Mouse (Mus musculus): ENCODE measurements around the gene Gins2.

Gins2 gene

DNA sequence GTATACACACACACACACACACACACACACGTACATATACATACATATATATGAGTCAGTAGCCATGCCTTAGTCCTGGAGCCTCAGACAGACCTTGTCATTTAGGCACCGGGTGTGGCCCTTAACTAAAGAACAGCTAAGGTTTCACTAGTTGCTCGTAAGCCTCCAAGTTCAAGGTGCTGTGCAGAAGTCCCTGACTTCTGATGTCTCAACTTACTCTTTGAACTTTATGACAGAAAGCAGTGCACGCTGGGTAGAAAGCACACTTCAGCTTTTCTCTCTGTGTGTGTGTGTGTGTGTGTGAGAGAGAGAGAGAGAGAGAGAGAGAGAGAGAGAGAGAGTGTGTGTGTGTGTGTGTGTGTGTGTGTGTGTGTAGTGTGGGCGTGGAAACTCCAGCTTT lies 44.9 kb downstream of the Gins2 start:
- DNase-seq (ENCODE audit: low spot score) = peak; percentile 69

DNA sequence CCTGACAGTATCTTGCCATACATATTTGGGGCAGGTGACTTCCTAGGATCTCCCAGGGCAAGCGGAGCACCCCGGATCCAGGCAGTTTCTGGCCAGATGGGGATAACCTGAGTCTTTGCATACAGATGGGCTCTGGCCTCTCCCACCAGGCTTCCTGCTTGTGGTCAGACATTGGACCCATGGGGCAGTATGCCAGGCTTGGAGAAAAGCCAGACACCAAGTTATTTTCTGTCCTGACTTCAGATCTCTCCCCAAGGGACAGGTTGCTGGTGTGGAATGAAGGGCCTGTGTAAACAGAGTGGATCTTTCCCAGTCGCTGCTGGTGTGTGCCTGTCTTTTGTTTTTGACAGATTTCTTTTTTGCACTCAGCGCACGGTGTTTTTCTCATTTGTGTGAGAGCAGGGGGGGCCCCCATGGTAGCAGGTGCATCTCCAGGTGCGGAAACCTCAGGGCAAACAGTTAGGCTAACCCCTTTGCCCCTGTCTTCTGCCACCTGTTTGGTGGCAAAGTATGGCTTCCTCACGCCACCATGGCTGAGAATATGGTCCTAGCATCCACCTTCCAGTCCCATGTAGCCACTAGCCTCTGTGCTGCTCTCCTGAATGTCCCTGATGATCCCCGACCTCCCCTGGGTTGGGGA lies 45.6 kb downstream of the Gins2 start:
- peak; percentile 32 for DNase-seq (ENCODE audit: low spot score)

DNA sequence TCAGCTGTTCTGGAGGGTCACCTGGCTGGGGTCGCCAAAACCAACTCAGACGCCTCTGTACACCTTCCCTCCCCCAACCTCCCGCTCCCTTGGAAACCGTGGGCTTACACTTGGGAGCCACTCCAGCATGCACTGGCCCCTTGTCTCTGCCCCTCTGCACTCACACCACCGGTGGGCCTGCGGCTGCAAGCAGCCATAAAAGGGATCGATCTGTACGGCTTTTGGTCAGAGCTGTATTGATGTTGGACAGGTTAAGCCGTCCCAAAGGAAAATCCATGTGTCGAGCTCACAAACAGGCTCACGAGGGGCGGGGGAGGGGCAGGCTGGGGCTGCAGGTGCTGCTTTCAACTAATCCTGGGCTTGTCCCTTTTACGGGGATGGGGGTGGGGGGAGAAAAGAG lies 46.1 kb downstream of the Gins2 start:
- DNase-seq (ENCODE audit: low spot score) = no peak

DNA sequence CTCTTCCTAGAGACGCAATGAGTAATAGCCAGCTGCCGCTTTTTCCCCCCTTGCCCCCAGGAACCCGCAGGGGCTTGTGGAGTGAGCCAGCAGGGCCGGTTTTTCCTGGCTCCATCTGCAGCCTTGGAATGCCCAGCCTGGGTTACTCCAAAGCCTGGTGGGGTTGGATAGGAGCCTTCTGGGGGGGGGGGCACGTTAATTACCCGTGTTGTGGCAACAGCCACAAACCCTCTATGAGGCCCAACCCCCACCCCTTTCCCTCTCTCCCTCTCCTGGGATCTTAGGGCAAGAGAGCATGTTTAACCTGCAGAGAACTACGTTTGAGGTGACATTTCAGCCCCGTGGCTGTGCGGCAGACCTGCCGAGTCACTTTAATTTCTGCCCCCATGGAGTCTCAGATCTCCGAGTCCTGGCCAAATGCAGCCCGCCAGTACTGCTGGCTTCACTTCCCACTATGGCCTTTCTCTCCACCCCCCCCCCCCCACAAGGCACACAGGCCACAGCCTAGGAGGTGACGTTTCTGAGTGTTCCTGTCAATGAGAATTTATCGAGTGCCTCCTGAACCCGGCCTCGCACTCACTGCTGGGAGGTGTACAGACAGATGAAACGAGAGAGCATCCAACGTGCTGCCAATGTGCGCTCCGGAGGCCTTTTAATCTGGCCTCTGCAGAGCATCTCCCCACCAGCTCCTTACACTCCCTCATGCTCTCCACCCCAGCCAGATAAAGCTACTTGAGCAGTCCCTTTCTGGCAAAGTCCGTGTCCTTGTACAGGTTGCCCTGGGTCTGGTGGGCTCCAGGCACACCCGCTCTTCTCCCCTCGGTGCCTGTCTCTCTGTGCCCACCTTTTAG lies 49.1 kb downstream of the Gins2 start:
- DNase-seq (ENCODE audit: low spot score) = no peak

DNA sequence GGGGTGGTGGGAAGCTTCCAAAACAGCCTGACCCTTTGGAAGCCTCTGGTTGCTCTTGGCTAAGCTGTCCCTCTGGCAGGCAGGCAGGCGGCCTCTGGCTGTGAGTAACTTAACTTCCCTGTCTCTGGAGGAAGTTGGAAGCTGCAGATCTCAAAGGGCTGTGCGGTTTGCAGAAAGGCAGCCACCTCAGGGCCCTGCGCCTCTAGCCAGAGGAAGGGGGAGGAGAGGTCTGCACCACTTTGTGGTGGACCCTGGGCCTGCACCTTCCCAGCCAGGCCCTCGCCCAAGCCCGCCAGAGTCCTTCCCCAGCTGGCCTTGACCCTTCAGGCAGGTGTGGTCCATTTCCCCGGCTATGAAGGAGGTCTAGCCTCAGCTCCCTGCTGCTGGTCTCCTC lies 49.7 kb downstream of the Gins2 start:
- DNase-seq (ENCODE audit: low spot score) = peak; percentile 39

DNA sequence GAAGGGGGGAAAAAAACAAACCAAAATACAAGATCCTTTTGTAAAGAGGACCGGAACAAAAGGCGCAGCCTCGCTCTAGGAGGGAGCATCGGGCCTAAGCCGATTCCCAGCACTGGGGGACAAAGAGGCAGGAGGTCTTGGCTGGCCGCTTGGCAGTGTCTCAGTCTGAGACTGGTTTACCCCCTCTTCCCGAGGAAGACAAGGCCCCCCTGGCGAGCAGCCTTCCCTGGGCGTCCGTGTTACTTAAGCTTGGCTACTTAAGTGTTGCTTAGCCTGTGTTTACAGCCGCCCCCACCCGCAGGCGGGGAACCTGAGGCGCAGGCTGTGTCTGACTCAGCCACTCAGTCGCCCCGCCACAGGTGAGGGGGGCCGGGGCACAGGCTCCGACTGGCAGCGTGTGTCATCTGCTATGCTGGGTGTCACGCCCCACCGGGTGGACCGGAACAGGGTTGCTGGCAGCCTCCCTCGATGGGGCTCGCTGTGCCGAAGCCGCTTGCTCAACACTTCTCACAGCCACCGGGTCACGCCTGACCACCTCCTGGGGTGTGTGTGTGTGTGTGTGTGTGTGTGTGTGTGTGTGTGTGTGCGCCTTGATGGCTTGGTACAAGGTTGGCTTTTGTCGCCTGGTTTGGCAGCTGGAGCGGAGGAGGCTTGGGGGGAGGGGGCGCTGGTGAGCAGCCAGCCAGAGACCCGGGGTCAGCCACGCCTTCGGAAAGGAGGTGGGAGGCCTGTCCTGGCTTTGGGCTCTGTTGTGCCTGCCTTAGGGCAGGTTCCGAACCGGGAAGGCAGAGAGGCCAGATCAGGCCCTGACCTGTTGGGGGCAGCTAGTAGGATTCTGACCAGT lies 50.5 kb downstream of the Gins2 start:
- DNase-seq (ENCODE audit: low spot score) = peak; percentile 92

DNA sequence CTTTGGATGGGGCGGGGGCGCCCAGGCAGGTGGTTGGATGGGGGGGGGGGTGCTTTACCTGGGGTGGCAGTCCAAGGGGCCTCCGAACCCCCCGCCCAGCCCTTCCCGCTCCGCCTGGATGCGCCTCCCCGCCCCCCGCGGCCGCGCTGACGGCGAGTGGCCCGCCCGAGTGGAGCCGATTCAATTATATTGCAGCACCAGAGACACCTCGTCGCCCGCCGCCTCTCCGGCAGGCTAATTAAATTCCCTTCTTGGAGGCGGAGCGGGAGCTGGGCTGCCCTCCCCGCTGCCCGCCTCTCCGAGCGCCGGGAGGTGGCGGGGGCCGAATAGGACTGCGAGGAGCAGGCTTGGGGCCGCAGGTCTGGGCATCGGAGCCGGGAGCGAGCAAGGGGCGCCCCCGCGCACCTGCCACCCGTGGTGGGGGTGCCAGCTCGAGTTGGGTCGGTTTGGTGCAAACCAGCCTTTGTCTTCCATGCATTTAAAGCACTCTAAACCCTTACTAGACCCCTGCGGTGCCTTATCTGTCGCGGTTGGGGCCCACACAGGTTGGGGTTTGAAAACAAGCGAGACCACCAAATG lies 51.2 kb downstream of the Gins2 start:
- no peak for DNase-seq (ENCODE audit: low spot score)

DNA sequence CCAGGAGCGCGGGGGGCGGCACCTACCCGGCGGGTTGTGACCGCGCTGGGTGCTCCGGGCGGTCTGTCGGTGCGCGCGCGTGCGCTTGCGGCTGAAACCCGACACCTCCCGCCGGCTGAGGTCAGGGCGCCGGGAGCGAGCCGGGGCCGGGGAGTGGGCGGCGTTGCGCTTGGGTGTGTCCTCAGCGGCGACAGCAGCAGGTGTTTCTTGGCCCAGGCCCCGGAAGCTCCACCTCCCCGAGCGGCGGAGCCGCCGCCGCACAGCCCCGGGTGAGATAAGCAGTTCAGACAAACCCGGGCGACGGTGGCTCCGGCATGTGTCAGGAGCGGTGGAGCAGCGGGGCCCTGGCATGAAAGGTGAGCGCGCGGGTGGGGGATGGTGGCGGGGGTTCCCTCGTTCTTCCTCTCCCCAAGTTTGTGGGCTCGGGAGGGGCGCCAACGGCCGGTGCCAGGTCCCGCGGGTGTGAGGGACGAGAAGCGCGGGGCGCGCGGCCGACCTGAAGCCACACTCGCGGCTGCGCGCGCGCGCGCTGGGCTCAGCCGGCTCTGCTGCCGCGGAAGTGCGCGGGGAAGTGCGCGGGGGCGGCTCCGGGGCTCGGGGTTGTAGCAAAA lies 51.8 kb downstream of the Gins2 start:
- DNase-seq (ENCODE audit: low spot score) = peak; percentile 66

DNA sequence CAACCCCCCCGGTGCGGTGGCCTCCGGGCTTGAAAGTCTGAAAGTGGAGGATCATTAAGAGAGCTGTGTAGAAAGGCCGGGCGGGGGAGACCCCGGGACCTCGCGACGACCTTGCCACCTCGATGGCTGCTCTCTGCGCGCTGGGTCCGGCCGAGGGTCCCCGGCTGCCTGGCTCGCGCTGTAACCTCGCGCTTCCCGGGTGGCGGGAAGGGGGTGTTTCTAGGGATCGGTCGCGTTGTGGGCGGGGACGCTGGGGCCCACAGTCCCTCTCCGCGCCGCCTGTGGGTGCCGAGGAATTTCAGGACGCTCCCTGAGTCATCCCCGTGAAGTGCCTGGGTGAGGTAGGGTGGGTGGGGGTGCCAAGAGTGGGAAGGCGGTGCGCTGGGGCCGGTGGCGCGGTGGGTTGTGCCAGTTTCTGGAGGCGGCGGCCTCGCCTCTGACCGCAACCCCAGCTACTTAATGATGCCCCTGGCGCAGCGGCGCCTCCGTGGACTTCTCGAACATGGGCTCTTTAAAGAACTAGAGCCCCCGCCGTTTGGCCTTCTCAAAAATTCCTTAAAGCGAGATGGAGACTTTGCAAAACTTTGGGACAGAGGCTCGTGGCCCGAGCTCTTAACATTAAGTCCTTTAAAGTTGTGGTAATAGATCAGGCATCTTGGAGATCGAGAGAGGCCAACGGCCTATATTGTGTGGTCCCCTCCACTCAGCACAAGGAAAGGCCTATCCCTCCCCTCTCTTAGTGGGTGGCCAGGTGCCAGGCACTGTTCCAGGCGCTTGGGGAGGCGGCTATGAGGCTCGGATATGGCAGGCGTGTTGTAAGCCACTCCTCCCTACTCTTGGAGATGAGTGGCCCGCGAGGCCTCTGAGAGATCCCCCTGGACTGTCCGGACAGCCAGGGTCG lies 52.5 kb downstream of the Gins2 start:
- peak; percentile 14 for DNase-seq (ENCODE audit: low spot score)

DNA sequence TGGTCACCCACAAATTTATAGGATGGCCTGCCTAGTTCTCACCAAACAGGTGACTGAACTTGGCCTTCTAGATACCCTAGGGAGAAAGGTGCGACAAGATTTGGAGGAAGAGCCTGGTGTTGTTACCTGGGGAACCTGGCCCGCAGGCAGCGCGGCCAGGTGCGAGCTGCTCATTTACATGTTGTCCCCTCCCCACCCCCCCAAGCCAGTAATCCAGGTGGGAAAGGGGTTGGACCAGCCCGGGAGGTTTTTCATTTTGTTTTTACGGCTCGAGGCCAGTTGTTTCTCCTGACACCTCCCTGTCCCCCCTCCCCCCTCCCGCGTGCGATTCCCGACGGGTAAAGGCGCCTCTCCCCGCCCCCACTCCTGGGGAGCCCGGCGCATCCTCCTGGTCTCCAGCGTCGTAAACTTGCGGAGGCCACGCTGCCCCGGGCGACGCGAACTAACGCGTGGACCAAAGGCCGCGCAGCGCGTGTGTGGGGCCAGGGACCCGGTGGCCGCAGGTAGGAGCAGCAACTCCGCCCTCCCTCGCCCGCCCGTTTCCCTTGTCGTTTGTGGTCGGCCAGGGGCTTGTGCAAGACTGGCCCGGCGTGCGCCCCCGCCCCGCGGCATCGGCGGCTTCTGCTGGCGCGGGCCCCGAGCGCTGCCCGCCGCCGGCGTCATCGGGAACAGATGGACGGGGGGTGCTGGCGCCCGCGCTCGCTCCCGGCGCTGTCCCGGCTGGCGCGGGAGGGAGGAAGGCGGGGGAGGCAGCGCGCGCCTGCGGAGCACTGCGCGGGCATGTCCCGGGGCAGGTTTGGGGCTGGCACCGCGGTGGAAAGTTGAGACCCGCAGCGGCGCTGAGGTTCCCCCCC lies 53.4 kb downstream of the Gins2 start:
- peak; percentile 18 for DNase-seq (ENCODE audit: low spot score)

DNA sequence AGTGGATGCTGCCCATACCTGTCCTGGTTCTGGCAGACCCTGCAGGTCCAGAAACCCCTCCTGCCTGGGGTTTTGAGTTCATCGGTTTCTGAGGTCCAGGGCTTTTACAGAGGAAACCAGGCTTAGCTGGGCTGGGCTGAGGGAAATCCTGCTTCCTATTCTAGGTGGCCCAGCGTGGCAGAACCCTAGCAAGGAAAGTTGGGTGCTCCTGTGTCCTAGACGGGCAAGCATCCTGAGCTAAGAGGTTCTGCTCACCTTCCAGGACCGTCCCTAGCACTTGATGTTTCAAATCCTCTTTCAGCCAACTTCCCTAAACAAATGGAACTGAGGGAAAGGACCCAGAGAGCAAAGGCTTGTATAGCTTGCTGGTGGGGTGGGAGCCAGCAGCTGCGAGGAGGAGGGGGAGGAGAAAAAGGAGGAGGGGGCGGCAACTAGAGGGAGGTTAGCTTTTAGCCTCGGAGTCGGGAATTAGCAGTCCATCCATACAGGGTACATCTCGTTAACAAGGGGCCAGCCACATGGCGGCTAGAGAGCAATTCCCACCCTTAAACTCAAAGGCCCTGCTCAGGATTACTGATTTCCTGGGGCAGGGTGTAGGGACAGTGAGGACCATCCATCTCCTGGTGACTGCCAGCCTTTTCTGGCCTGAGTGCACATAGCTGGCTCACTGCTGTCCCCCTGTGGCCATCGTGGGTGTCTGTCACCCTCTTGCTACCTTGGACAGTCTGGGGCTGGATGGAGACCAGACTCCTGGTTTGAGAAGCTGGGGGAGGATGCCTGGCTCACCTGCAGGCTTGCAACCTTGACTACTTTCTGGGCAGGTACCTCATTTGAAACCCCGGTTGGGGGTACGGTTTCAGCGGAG lies 54.4 kb downstream of the Gins2 start:
- peak; percentile 69 for DNase-seq (ENCODE audit: low spot score)

DNA sequence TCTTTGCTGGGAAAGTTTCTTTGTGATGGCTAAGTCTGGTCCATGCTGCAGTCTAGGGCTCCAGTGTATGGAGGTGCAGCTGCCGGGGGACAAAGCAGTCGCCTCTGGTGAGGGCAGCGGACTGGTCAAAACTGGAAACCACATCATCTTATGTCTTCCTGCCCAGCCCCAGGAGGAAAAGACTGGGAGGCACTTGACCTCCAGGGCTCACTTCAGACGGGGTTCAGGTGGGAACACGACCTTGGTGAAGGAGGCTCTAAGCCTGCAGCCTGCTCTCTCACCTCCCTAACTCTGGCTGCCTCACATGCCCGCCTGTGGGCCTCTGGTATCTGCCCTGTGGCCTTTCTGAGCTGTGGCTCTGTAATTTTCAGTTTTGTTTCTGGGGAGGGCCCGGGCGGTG lies 55.0 kb downstream of the Gins2 start:
- DNase-seq (ENCODE audit: low spot score) = no peak

DNA sequence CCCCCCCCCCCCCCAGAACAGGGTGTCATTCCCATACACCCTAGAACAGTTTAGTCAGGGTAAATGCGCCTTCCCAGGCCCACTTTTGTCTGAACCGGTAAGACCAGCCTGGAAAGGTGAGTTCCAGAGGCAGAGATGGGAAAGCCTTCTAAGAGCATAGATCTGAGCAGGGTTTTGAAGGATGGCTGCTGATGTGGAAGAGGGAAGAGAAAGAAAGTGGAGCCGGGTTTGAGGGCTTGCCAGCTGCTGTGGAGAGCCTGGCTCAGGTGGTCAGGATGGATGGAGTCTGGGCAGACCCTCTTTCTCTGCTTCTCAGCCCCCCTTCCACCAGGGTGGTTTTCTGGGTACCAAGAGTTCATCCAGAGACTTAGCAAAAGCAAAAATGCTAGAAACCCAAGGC lies 55.7 kb downstream of the Gins2 start:
- no peak for DNase-seq (ENCODE audit: low spot score)

DNA sequence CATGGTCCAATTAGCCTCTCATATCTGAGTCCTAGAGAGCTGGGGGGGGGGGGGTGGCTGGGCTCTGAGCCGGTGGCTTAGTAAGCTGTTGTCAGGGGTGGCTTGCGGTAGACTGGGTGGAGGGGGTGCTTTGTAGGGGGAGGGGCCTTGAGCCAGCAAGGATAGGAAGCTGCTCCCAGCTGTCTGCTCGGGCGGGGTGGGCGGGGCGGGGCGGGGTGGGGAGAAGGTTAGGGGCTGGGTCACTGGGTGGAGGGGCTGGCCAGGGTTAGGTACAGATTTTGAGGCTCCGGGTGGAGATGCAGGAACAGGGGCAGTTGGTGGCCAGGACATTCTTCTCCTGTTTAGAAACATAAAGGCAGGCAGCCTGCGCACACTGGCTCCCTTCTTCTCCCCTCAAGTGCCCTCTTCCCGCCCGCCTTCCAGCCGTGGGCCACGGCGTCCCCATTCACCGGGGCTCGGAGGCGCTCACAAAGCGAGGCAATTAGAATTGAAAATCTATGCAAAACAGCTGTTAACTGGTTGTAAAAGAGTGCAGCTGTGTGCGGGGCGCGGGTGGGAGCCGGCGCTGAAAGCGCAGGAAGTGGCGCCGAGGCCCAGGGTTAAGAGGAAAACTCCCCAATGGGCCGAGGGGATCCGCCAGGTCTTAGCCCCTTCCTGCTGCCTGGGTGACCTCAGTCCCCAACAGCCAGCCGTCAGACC lies 56.4 kb downstream of the Gins2 start:
- peak; percentile 35 for DNase-seq (ENCODE audit: low spot score)

DNA sequence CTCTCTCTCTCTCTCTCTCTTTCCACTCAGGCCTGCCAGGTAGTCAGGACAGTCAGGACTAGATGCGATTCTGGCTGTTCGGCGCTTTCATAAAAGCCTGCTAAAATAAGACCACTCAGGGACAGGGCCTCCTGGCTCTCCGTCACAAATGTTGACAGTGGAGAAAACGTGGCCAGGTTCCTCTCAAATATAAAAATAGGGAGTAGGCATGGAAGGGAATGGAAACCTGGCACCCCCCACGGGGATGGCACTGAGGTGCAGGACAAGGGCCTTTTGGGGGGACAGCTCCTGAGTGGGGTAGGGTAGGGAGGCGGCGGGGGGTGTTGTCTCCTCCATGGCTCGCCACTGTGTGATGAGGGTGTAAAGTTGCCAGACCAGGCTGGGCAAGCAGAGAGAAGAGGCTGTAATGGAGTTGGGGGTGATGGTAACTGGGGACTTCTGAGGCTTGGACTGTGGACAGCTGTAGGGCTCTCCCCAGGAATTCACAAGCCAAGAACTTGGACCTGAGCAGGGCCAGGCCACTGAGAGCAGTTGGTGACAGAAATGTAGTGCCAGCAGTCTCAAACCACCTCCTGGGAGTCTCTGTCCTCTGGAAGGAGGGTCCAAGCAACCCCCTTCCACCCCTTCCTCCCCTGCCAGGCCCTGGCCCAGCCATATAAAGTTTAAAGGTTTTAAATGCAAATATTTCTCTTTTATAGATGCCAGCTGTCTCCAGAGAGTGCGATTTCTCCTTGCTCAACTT lies 57.2 kb downstream of the Gins2 start:
- no peak for DNase-seq (ENCODE audit: low spot score)

DNA sequence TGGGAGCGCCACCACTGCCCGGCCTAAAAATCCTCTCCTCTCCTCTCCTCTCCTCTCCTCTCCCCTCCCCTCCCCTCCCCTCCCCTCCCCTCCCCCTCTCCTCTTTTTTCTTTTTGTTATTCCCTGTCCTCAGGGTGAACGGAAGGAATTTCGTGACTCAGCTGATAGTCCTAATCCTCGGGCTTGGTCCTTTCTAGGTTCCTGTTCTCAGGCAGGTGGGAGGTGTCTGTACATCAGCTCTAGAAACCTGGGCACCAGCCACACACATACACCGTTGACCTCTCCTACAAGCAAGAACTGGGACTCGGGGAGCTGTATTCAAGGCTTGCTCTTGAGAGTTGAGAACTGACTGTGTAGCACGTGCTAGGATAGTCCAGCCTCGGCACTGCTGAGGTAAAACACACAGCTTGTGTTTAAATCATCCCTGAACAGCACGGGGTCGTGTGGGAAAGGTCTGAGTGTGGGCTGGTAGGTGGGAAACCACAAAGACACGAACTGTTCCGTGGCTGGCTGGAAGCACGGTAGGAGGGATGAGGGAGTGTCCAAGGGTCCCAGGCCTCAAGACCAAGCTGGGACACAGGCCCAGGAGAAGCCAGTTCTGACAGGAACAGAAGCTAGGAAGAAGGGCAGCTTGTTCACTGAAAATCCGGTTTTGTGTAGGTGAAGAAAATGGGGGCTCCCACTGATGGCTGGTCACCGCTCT lies 58.0 kb downstream of the Gins2 start:
- DNase-seq (ENCODE audit: low spot score) = no peak

DNA sequence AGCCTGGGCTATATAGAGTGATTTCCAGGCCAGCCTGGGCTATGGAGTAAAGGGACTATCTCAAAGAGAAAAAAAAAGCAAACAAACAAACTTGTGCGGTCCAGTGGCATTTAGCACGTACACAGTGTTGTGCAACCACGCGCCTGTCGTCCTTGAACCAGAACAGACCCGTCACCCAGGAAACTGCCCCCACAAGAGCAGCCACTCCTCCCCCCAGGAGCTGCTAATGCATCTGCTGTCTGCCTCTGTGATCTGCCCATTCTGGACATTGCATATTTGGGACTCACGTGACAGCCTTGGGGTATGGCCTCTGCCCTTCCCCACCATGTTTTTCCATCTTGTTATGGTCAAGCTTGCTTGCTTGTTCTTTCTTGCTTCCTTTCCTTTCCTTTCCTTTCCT lies 59.9 kb downstream of the Gins2 start:
- DNase-seq (ENCODE audit: low spot score) = no peak
